Mouse (Mus musculus): ENCODE results near the gene Wdr75.
A peak's percentile ranks its signal among the peaks of the same experiment; 100 is the strongest.

Gene Wdr75

DNA sequence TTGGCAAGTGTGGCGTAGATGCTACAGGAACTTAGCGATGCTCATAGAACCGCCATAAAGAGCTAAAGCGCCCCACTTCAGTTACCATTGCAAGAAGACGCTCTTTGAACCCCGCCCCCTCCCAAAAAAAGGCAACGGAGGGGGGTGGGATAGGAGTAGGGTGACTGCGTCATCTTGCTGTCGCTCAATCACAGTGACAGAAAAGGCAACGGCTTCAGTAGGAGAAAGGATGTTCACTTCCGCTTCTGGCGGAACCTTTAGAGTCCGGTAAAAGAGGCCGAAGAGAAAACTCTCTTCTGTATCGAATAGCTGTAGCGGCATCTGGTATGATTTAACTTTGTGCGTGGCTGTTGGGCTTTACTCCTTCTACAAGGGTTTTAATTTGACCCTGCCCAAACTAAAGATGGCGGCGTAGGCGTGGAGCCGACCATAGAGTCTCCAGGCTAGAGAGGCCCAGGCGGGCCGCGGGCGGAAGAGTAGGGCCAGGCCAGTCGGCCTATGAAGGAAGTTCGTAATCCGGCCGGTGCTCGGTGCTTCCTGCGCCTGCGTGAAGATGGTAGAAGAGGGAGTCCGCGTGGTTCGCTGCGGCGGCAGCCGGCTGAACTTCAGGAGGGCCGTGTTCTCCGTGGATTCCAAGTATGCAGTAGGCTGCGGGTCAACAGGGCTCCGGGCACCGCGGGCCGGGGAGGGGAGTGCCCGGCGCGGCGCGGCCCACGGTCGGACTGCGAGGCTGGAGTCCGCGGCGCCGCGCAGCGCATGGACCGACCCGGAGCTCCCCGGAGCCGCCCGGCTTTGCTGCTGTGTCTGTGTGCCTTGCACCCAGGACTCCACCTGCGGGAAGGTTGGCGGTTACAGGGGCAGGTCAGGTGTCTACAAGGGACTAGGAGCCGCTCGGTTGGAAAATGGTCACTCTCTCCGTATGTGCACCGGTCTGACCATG, at the start of gene Wdr75:
Wdr75 (plus strand) TSS at position 198 of the 940 bp plus-strand sequence.
- DNase-seq (ENCODE audit: low read depth, low spot score): peak; percentile 98

DNA sequence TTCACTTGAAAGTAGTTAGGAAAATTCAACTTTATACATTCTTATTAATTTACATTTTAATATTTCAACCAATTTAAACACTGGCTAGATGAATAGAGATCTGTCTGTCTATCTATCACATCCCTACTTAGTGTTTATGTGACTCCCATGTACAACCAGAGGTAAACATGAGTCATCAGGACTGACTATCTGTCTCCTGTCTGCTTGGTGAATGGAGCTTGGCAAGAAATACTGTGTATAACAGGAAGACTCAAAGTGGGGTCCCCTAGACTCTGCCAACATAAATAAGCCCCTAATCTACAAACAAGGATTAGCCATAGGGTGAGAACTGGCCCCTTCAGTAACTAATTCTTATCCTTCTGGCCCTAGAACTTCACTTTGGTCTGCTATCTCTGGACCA, 39.1 kb upstream of the Wdr75 start:
- no peak for DNase-seq (ENCODE audit: low read depth, low spot score)

- DNase-seq (ENCODE audit: low read depth, low spot score): no peak
Observed at GRCm38 (mm10) chr1:45756707-45757106, 38.3 kb upstream of the Wdr75 start.

DNA sequence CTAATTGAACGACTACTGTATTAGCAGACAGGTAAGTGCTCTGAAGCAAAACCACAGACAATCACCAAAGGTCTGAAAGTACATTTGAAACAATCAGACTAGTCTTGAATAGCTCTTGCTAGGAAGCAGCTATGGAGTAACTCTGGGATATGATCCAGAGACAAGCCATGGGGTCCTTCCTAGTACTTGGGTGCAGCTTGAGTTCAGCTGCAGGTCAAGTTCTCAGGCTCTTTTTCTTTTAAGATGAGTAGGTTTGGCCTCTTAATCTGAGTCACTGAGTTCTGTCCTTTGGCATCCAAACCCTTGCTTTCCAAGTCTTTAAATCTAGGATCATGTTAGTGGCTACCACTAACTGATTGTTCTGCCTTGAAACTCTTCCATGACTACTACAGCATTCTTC, 37.0 kb upstream of the Wdr75 start:
- DNase-seq (ENCODE audit: low read depth, low spot score): no peak

DNA sequence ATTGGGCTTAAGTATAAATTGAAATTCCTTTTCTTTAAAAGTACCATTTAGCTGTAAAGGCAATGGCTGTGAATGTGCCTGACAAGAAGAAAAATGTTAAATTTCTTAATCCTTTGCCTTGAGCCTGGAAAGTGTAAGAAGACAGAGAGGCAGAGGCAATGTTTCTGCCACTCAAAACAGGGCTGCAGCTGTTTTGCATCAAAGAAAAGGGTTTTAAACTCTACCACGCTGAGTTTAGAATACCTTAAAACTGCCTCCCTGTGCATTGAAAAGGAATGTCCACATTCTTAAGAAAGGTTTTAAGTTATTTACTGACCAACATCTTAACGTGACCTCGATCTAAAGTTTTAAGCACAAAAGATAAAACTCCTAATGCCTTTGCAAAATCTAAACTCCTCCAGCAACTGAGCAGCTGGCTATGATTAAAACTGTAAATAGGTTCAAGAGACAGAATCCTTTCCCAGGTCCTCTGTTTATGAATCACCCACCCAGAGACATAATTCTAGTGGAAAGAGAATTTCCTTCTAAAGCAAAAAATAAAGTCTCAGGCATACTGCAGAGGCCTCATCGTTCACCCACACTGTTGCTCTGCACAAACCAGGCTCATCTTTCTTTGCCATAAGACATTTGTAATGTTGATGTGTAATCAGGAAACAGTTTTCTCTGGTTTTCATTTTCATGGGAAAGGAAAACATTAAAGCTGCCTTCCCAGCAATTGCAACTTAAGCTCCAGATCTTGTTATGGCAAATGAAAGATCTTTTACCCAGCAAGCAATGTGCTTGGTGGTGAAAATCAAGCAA, 34.1 kb upstream of the Wdr75 start:
- peak; percentile 46 for DNase-seq (ENCODE audit: low read depth, low spot score)

GRCm38 (mm10) chr1:45761468-45761795, 33.5 kb upstream of the Wdr75 start:
- no peak for DNase-seq (ENCODE audit: low read depth, low spot score)

- peak; percentile 74 for DNase-seq (ENCODE audit: low read depth, low spot score)
Observed at GRCm38 (mm10) chr1:45765678-45766077, 29.3 kb upstream of the Wdr75 start.

DNA sequence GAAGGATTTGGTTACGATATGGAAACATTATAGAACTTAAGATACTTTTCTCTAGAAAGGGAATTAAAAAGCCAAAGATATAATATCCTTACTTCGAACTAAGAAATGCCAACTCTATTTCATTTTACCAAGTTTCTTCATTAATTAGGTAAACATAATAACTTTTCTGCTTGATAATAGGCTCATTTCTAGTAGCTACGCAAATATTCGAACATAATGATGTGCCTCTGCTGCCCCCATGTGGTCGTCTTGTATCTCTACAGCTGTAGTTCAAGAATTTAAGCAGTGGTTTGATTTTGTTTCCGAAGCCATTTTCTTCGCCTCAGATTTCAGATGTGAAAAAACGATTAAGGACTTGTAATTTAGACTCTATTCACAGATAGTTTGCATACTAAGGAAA, 28.8 kb upstream of the Wdr75 start:
- peak; percentile 81 for DNase-seq (ENCODE audit: low read depth, low spot score)

DNA sequence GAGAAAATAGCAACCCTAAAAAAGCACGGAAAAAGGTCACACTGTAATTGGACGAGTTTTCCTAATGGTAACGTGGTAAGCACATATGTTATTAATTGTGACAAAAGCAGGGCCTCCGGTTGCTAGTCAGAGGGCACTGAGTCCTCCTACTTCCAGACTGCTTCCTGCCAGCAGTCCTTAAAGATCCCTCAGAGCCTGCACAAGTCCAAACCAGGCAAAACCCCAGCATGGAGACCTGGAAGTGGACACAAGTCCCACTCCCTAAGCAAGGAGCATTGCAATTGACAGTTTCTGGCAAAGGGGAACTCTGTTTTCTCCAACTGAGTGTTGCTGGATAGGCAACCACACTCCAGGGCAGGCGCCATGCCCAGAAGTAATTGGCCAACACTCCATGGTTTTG, 27.4 kb upstream of the Wdr75 start:
- DNase-seq (ENCODE audit: low read depth, low spot score): peak; percentile 70

- DNase-seq (ENCODE audit: low read depth, low spot score): no peak
Observed at GRCm38 (mm10) chr1:45769321-45769720, 25.6 kb upstream of the Wdr75 start.

DNA sequence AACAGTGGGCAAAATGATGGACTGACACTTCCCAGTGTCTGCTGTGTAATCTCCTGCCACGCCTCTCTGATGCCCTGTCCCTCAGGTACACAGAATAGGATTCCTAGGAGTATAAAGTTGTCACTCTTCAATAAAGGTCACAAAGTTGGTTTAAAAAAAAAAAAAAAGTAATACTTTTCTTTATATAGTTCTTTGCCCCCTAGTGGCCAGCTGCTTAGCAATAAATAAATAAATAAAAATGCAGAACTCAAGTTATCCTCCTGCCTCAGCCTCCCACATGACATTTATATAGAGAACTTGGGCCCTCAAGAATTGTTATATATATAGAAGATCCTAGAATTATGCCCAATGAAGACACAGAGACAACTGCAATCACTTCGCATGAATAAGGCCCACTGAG, 24.9 kb upstream of the Wdr75 start:
- no peak for DNase-seq (ENCODE audit: low read depth, low spot score)

GRCm38 (mm10) chr1:45780606-45781288, 14.2 kb upstream of the Wdr75 start:
- DNase-seq (ENCODE audit: low read depth, low spot score): no peak

DNA sequence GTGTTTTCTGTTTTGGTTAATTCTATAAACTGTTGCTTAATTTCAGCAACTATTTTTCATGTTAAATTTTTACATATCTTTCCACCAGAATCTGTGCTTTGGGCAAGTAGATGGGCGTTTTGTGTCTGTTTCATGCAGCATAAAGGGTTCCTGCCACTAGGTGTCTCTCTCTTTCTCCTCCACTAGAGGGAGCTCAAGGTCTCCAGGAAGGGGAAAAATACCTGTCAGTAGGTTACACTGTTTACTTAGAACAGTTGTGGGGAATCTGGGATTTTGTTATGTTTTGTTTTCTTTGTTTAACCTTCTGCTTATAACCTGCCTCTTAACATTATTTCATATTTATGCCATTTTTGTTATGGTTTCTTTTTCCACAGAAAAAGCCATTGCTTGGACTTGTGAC, 21.9 kb downstream of the Wdr75 start:
- DNase-seq (ENCODE audit: low read depth, low spot score): peak; percentile 62

- DNase-seq (ENCODE audit: low read depth, low spot score): no peak
Observed at GRCm38 (mm10) chr1:45818564-45818963, 23.6 kb downstream of the Wdr75 start.

GRCm38 (mm10) chr1:45824441-45824840, 29.5 kb downstream of the Wdr75 start:
- no peak for DNase-seq (ENCODE audit: low read depth, low spot score)

- peak; percentile 74 for DNase-seq (ENCODE audit: low read depth, low spot score)
Observed at GRCm38 (mm10) chr1:45825140-45825539, 30.2 kb downstream of the Wdr75 start.

- no peak for DNase-seq (ENCODE audit: low read depth, low spot score)
Observed at GRCm38 (mm10) chr1:45825630-45826029, 30.7 kb downstream of the Wdr75 start.

GRCm38 (mm10) chr1:45826148-45826547, 31.2 kb downstream of the Wdr75 start:
- DNase-seq (ENCODE audit: low read depth, low spot score): no peak

- no peak for DNase-seq (ENCODE audit: low read depth, low spot score)
Observed at GRCm38 (mm10) chr1:45826796-45827195, 31.8 kb downstream of the Wdr75 start.

DNA sequence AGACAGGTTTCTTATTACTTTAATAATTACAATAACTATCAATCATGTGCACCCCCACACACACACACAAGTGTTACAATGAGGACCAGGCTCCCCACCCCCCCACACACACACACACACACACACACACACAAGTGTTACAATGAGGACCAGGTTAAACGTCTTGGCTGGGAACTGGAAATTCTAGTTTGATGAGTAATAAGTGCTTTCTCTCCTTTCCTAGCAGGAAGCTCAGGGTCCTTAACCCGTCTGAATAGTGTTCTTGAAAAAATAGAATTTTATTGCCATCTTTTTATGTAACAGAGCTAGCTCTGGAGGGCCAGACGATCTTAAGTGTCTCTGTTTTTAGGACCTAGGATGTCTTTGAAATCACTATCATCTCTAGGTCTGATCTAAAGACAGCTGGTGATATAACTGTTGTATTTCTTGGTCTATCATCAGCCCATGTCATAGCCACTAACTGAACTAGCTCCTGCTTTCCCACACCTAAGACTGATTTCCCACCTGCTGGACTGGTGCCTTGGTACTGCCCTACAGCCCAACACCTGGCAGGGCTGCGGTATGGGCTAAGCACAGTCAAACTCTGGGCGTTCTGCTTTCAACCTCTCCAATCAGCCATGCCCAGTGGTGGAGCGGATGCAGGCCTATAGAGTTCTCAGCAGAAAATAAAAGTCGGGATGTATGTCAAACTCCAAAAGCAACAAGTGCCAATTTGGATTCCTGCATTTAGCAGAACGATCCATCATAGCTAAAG, 35.7 kb downstream of the Wdr75 start:
- no peak for DNase-seq (ENCODE audit: low read depth, low spot score)

DNA sequence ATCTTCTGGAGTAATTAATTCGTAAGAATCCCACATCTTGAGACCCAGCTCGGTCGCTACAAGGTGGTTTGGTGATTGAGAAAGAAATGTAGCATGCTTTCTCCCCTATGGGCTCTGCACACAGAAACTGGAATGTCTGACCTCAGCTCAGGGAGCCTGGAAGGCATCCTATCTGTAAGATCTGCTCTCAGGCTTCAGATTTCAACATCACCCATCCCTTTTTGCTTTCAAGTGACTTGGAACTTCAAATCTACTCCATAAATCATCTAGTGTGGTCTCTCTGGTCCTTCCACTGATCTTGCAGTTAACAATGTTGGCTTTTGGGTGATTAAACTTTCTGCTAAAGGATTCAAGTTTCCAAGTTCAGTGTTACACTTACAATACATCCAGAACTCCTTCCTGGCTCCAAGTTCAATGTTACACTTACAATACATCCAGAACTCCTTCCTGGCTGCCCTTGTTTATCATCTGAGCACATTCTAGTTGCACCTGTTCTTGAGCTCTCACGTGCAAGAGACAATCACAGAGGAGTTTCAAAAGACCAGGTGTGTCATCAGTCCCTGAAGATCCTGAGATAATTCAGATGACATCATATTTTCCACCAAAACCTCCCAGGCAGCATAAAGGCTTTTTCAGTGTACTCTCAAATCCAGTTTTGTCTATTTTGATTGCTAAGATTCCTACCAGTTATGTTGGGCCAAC, 40.5 kb downstream of the Wdr75 start:
- DNase-seq (ENCODE audit: low read depth, low spot score): no peak

Measured in forelimb bud, embryonic 11.5 days (tissue).